Mouse (Mus musculus) midbrain, postnatal 0 days (tissue): ENCODE measurements around the gene Mrps18c. TPM values are rescaled to one million over a fixed set of nuclear protein-coding genes. Genes with fewer than 3 reads are reported as not detected.

Source experiments
- ATAC-seq: fragments of 200-750 bp; cut with Nextera tagmentation; 2 replicates; pipeline ENCODE4 v1.8.0; 2017; ENCODE audit warnings: moderate number of reproducible peaks, mild to moderate bottlenecking, moderate TSS enrichment, moderate library complexity; ENCODE audit not compliant: low FRiP score
- DNase-seq: peaks from one replicate; pipeline ENCODE4 v3.0.0-alpha.2; 2015; ENCODE audit warnings: low spot score
- H3K27ac ChIP-seq: fragments of 300-500 bp; sonication (generic); 2 replicates; pipeline ENCODE4 v1.5.1; 2014; ENCODE audit warnings: low read depth, mild to moderate bottlenecking, low read length, mixed read lengths
- H3K27me3 ChIP-seq: fragments of 300-500 bp; sonication (generic); 2 replicates; pipeline ENCODE4 v1.6.1; 2014; ENCODE audit warnings: low read length, control low read depth, mixed read lengths; ENCODE audit not compliant: insufficient read depth
- H3K36me3 ChIP-seq: fragments of 300-500 bp; sonication (generic); 2 replicates; pipeline ENCODE4 v1.6.1; 2014; ENCODE audit warnings: low read length, control low read depth, mixed read lengths; ENCODE audit not compliant: insufficient read depth
- H3K4me1 ChIP-seq: fragments of 300-500 bp; sonication (generic); 2 replicates; pipeline ENCODE4 v1.6.1; 2014; ENCODE audit warnings: mild to moderate bottlenecking, control low read depth, antibody characterized with exemption, low read length, mixed read lengths; ENCODE audit not compliant: insufficient read depth
- H3K4me2 ChIP-seq: fragments of 300-500 bp; sonication (generic); 2 replicates; pipeline ENCODE4 v1.6.1; 2014; ENCODE audit warnings: low read depth, mild to moderate bottlenecking, low read length, mixed read lengths; ENCODE audit not compliant: poor library complexity, severe bottlenecking
- H3K4me3 ChIP-seq: fragments of 300-500 bp; sonication (generic); 2 replicates; pipeline ENCODE4 v1.5.1; 2014; ENCODE audit warnings: low read depth, mild to moderate bottlenecking, low read length, moderate library complexity
- H3K9ac ChIP-seq: fragments of 300-500 bp; sonication (generic); replicated peaks from 2 replicates; pipeline ENCODE4 v1.6.1; 2014; ENCODE audit warnings: mild to moderate bottlenecking, low read length, moderate library complexity, mixed read lengths; ENCODE audit not compliant: poor library complexity, severe bottlenecking
- H3K9me3 ChIP-seq: fragments of 300-500 bp; sonication (generic); 2 replicates; pipeline ENCODE4 v1.6.1; 2016; ENCODE audit warnings: low read length, control low read depth
- CTCF ChIP-seq: IDR thresholded peaks from 2 replicates; pipeline ENCODE4 v1.5.1; 2016; ENCODE audit warnings: antibody characterized with exemption, mild to moderate bottlenecking
- WGBS: fragments of 180-500 bp; shearing (Covaris S2); extraction: QIAGEN DNeasy Blood & Tissue Kit; methylation state at CpG from one replicate; pipeline ENCODE4 v1.1.7; 2014; 5-methylcytosine and 5-hydroxymethylcytosine counted together
- polyA plus RNA-seq: library from polyadenylated mRNA; unstranded; fragments of >200 nt; fragmentation: Nextera tagmentation; extraction: Ambion mirVana; gene quantifications from 2 replicates; pipeline ENCODE4 v1.2.1, GENCODE M21; 2015
- total RNA-seq: library from RNA; depleted of rRNA; stranded (reverse); fragments of >200 nt; gene quantifications from 2 replicates; pipeline ENCODE4 v1.2.3, GENCODE M21; 2014

The Mrps18c gene
- total and polyA plus RNA-seq, 2 experiments from 2014 or later = 37.1 to 180 TPM

DNA sequence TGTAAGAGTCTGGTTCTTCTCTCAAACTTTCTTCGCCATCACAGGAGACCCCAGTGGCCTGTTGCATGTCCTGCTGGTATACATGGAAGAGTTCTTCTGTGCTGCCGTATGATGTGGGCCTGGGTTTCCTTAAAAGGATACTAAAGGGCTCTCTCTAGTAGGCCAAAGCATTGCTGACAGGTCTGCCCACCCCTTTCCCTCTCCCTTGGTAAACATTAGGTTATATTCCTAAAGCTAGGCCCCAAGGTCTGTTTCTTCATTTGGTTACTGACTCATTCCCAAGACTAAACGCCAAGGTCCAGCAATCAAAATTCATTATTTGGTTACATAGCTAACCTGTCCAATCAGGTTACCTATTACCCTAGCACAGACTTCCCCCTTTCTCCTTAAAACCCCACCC is 34.3 kb downstream of the Mrps18c start:
- TF ChIP-seq CTCF = no peak
- Histone ChIP-seq H3K4me3 (no peak overlapping the region), H3K27me3 (no peaks in the 10 kb centered on the region), H3K4me1 (no peaks in the 10 kb centered on the region), H3K27ac (no peak overlapping the region), H3K9me3 (no peaks in the 10 kb centered on the region), H3K9ac (no peak overlapping the region), H3K36me3 (no peaks in the 10 kb centered on the region), H3K4me2 (no peak overlapping the region)
- ATAC-seq (no peak), DNase-seq (no peak)
- WGBS = 94% methylated on average over 3 of the region's 3 CpGs

- Histone ChIP-seq H3K36me3 (no peaks in the 10 kb centered on the region), H3K9ac (no peak overlapping the region), H3K27ac (no peak overlapping the region), H3K4me2 (no peak overlapping the region), H3K4me3 (no peak overlapping the region), H3K4me1 (no peaks in the 10 kb centered on the region), H3K9me3 (no peaks in the 10 kb centered on the region), H3K27me3 (no peaks in the 10 kb centered on the region)
- WGBS = 85% methylated on average over 2 of the region's 2 CpGs
- DNase-seq (no peak), ATAC-seq (no peak)
- no peak for TF ChIP-seq CTCF
Measured at GRCm38 (mm10) chr5:100833841-100834240, 35.4 kb downstream of the Mrps18c start.

DNA sequence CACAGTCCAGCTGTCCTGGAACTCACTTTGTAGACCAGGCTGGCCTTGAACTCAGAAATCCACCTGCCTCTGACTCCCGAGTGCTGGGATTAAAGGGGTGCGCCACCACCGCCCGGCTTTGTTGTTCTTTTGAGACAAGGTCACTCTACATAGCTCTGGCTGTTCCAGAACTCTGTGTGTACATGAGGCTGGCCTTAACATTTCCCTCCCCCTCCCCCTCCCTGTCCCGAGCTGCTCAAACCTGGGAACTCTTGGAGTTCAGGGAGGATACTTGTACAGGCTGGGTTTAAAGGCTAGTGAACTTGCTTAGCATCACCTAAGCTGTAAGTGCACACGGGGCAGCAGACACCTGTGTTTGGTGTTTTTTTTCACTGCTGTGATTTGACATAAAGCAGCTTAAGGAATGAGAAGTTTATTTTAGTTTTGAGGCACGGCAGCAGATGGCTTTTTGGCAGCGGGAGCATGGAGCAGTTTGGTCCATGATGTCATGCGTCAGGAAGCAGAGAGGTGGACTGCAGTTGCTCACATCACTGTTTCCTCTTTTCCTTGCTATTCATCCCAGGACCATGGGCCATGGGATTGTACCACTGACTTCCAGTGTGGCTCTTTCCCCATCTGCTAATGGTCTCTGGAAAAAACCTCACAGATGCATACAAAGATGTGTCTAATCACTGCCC is 37.6 kb downstream of the Mrps18c start:
- Histone ChIP-seq H3K4me1 (no peaks in the 10 kb centered on the region), H3K9me3 (no peaks in the 10 kb centered on the region), H3K4me3 (no peak overlapping the region), H3K9ac (no peak overlapping the region), H3K27me3 (no peaks in the 10 kb centered on the region), H3K27ac (no peak overlapping the region), H3K36me3 (no peaks in the 10 kb centered on the region), H3K4me2 (no peak overlapping the region)
- 64% methylated on average over 9 of the region's 9 CpGs for WGBS
- ATAC-seq = no peak
- TF ChIP-seq CTCF = no peak
- no peak for DNase-seq

DNA sequence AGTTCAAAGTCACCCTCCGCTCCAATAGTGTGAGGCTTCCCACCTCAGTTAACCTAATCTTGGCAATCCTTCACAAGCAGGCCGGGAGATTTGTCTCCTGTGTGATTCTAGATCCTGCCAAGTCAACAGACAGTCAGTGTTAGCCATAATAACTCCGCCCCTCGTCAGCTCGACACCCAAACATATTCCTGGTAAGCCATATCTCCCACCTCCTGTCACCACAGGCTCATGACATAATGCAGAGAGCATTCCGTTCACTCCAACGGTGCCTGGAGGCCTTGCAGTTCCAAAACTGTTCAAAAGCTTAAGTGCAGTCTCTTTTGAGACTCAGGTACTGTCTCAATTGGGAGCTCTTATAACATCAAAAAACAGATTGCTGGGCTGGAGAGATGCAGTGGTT is 39.5 kb downstream of the Mrps18c start:
- peaks cover 1% of the 10 kb centered on the region; the same call in 1 of the 2 replicates for H3K27me3 ChIP-seq
- H3K4me1 ChIP-seq = no peaks in the 10 kb centered on the region
- 88% methylated on average over 7 of the region's 7 CpGs for WGBS
- no peak for DNase-seq
- no peaks in the 10 kb centered on the region for H3K9me3 ChIP-seq
- H3K36me3 ChIP-seq = no peaks in the 10 kb centered on the region
- no peak for TF ChIP-seq CTCF
- no peak for ATAC-seq
- H3K27ac ChIP-seq = no peak overlapping the region
- no peak overlapping the region for H3K4me2 ChIP-seq
- no peak overlapping the region for H3K4me3 ChIP-seq
- H3K9ac ChIP-seq = no peak overlapping the region

DNA sequence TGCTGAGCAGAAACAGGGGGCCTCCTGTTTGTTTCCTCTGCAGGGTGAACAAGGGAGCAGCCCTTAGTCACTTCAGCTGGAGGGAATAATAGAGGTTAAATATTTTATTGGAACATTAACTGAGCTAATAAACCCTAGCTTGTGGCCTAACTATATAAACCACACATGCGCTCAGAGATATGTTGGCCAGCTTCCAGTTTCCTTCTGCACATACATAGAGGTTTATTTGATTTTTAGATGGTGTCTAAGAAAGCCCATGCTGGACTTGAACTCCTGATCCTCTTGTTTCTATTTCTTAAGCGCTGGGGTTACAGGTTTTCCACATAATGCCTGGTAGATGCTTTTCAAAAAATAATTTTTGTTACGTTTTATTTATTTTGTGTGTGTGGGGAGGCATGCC is 46.1 kb downstream of the Mrps18c start:
- H3K27me3 ChIP-seq = peaks cover 39% of the 10 kb centered on the region
- H3K27ac ChIP-seq = no peak overlapping the region
- no peaks in the 10 kb centered on the region for H3K9me3 ChIP-seq
- no peak overlapping the region for H3K9ac ChIP-seq
- H3K4me1 ChIP-seq = no peaks in the 10 kb centered on the region
- 63% methylated on average over 3 of the region's 3 CpGs for WGBS
- no peak for ATAC-seq
- no peak for TF ChIP-seq CTCF
- no peak overlapping the region for H3K4me3 ChIP-seq
- H3K4me2 ChIP-seq = no peak overlapping the region
- no peaks in the 10 kb centered on the region for H3K36me3 ChIP-seq
- DNase-seq = no peak

GRCm38 (mm10) chr5:100845485-100845847 is 47.0 kb downstream of the Mrps18c start, which contains the start of gene Gpat3:
Gpat3 (plus strand) TSS chr5:100845713.
- Histone ChIP-seq H3K27me3 (peaks cover 39% of the 10 kb centered on the region), H3K9ac (peak within 1 kb of the TSS; percentile 62), H3K36me3 (no peaks in the 10 kb centered on the region), H3K4me3 (peak within 1 kb of the TSS; percentile 61), H3K4me1 (no peaks in the 10 kb centered on the region), H3K4me2 (peak within 1 kb of the TSS; percentile 99), H3K27ac (no peak within 1 kb of the TSS), H3K9me3 (no peaks in the 10 kb centered on the region)
- under 1% methylated on average over 16 of the region's 16 CpGs for WGBS
- no peak for TF ChIP-seq CTCF
- DNase-seq (peak; percentile 10), ATAC-seq (no peak)
